Mouse (Mus musculus): Measurements from ENCODE around the gene Pum2.

DNA sequence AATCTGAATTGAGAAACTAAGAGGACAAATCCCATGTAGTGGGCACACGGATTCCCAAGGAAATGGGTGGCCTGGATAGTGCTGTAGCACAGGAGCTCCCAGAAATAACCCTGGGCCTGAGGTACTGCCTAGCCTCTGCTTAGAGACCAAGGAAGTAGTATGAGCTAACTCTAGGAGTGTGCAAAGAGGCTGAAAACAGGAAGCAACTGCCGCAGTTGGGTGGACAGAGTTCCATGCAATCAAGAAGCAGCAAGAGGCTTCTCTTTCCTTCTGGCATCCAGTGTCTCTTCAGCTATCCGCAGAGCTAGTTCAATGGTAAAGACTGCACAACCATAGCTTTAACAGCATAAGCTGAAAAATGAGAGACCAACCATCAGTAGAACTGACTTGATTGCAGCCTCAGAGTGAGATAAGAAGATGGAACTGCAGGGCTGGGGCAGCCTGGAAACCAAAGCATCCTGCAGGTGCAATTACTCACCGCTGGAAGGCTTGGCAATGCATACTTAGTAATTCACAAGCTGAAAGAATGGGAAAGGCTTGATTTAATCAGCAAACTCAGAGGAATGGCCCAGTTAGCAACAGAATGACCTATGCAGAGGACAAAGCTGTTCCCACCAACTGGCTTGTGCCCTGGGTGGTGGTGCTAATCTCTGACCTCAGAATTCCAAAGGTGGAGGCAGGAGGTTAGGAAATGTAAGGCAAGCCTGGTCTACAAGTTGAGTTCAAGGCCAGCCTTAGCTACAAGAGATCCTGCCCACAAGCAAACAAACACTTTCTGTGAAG, 6.3 kb upstream of the Pum2 start:
- TF ChIP-seq CTCF (IDR thresholded peaks at IDR 0.05; ENCODE audit: control insufficient read depth, insufficient read depth, low read length) (no peak), POLR2A (IDR thresholded peaks at IDR 0.05; ENCODE audit: borderline replicate concordance, control insufficient read depth, low read depth, low read length) (no peak)

Measured in bone marrow, adult 2 months (tissue).